Mouse (Mus musculus) CH12F3 (cell line): Measurements from ENCODE around the gene Nol10.

Source experiments
- in situ Hi-C: fragments of 300-500 bp; cut with MboI; formaldehyde crosslinking; loops from 2 replicates; pipeline ENCODE4 v1.14.3; 2020; ENCODE audit warnings: low sequenced_read_pairs

The Nol10 gene

DNA sequence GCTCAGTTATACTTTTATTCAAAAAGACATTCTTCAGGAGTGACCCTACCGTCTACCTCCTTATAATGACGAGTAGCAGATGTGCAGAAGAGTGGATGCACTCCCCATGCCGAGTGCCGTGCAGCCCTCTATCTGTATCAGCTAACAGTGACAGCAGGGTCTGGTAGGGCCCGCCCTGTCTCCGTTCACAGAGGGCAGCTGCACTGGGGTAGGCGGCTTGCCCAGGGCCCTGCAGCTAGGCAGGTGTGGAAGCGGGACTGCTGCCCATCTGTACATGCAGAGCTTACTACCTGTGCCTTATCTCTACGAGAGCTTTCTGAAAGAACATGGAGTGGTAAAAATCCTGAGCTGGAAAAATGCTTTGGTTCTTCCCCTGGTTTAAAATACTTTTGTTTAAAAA, 11.8 kb downstream of the Nol10 start:
- in situ Hi-C loops = loop anchor here (25.0 kb wide), 1 partner anchor 427 kb away; no protein-coding TSS in a partner anchor

DNA sequence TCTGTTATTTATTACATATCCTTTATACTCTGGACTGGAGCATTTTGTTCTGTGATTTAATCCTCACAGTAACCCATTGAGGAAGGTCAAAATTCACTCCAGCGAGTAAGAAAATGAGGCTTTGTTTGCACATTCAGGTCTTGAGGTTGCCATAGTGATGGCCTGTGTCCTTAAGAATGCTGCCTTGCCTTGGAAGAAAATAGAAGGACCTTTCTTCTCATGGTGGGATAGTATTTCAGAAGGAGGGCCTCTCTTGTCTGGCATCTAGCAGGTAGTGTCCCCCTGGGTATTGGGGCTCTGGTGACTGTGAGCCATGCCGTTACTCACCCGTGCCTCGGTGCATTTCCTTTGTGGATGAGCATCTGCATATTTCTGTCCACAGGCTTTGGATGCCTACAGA, 12.4 kb downstream of the Nol10 start:
- in situ Hi-C loops = loop anchor here (25.0 kb wide), 1 partner anchor 427 kb away; no protein-coding TSS in a partner anchor

DNA sequence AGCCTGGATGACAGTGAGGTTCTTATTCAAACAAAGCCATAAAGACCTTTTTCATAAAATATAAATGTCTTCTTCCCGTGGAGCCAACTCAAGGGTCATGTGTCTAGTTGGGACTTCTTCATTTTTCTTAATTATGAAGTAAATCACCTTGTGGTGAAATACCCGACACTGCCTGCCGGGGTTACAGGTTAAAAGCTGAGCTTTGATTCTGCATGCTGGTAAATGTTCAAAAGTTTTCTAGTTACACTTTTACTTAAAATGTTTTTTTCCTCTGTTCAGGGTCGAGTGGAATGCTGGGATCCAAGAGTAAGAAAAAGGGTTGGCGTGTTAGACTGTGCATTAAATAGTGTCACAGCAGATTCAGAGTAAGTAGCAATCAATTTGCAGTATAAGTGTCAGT, 14.1 kb downstream of the Nol10 start:
- in situ Hi-C loops = loop anchor here (25.0 kb wide), 1 partner anchor 425 kb away; no protein-coding TSS in a partner anchor

DNA sequence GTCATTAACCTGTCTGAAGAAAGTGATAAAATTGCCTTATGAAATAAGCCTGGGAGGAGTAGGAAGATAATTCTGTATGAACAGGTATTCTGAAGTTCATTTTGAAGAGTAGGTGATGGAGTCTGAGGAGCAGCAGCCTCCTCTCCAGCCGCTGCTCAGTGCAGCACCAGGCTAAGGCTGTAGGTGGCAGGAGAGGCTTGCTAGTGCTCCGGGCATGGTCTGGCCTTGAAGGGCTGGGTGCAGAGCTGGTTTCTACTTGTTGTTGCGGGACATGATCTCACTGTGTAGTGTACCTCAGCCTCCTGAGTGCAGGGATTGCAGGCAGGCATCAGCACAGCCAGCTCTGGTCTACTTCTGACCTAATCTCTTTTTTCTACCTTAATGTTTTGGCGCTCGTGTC, 18.7 kb downstream of the Nol10 start:
- in situ Hi-C loops = loop anchor here (25.0 kb wide), 1 partner anchor 420 kb away; no protein-coding TSS in a partner anchor

DNA sequence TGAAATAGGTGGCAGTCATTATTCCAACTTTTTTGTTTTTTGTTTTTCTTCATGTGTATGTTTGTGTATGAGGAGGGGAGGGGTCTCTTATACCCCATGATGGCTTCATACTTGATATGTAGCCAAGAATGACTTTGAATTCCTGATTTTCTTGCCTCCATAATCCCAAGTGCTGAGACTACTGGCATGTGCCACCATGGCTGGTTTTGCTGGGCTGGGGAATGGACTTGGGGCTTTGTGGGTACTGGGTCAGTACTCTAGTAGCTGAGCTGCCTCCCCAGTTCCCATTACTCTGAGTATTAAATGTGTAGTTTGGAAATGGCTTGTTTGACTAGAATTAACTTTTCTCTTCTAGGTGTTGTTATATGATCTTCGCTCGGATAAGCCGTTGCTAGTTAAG, 20.9 kb downstream of the Nol10 start:
- in situ Hi-C loops = loop anchor here (25.0 kb wide), 1 partner anchor 418 kb away; no protein-coding TSS in a partner anchor

DNA sequence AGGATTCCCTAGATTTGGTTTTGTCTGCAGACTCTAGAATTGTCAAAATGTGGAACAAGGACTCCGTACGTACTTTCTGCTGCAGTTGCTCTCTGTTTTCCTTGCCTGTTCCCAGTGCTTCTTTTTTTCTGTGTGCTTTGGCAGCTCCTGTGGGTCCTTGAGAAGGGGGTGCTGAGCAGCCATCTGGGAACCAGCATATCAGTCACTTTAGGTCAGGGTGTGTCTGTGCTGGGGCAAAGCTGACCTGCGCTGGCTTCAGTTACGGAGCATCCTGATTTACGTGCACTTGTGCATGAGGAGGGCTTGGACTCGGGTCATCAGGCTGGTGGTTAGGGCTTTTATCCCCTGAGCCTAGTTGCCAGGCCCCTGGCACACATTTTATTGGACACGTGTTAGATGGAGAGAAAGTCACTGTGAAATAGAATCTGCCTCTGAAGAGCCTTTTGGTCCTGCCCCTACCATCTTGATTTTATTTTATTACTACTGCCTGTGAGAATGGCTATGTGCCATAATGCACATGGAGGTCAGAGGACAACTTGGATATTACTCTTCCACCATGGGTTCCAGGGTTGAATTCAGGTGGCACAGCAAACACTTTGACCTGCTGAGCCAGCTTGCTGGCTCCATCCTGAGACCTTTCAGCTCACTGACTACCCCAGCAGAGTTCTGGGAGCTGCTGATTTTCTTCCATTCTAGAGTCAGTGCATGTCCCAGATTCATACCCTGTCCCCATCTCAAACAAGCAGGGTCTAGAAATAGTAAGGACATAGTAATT, 21.5 kb downstream of the Nol10 start:
- in situ Hi-C loops = loop anchor here (10.0 to 25.0 kb wide), 2 partner anchors 185 to 418 kb away; no protein-coding TSS in a partner anchor

DNA sequence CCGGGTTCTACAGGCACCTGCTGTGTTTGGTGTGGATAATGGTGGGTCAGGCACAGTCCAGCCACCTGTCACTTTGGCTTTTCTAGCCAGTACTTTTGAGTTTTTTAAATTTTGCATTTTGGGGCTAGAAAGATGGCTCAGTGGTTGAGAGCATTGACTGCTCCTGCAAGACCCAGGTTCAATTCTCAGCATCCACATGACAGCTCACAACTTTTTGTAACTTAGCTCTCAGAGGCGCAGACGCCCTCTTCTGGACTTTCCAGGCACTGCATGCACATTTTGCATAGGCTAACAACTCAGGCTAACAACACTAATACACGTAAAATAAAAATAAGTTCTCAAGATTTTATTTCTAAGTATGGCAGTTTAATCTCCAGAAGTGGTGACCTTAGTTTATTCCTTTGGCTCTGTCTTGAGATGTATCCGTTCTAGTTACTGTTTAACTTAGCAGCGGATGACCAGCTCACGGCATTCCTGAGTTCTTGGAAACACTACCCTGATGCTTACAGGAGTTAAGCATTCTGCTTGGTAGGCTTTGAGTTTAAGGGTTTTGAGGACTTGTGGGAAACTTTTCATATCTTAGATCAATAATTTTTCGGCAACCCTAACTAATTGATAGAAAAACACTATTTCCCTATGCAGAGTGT, 23.5 kb downstream of the Nol10 start:
- in situ Hi-C loops = loop anchor here (10.0 to 25.0 kb wide), 2 partner anchors 183 to 416 kb away; no protein-coding TSS in a partner anchor

DNA sequence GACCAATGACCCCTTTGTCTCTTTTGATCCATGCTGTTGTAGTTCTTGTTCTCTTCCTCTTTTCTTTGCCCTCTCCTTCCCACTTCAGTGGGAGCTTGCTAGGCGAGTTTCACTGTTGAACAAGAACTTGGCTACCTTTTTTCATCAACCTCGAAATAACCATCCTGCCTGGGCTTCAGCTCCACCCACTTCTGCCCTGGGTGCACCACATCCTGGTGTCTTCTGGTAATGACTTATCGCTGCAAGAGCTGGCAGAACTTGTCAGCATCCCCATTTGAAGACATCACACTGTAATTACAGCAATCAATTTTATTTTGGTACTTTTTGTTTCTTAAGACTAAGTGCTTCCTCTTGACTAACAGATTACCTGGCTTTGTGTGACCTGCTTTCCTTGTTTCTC, 24.4 kb downstream of the Nol10 start:
- in situ Hi-C loops = loop anchor here (10.0 to 25.0 kb wide), 2 partner anchors 182 to 415 kb away; no protein-coding TSS in a partner anchor

DNA sequence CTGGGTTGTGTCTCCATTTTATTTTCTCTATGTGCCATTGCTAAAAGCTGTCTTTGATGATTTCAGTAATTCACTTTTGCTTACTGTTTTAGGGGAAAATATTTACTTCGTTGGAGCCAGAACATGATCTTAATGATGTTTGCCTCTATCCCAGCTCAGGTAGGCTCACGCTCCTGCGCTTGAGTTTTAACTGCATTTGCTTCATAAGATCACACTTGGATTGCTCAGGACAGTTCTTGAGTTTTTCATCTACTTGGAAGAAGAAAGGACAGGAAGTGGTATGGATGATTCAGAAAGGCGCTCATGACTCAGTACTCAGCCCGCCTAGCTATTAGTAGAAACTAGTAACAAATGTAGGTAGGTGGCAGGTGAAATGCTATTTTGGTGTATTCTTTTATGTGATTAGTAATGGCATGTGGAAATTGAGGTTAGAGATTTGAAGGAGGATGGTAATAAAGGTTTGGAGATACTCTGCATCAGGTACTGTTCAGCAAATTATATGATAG, 25.3 kb downstream of the Nol10 start:
- in situ Hi-C loops = loop anchor here (10.0 to 25.0 kb wide), 2 partner anchors 181 to 414 kb away; no protein-coding TSS in a partner anchor

DNA sequence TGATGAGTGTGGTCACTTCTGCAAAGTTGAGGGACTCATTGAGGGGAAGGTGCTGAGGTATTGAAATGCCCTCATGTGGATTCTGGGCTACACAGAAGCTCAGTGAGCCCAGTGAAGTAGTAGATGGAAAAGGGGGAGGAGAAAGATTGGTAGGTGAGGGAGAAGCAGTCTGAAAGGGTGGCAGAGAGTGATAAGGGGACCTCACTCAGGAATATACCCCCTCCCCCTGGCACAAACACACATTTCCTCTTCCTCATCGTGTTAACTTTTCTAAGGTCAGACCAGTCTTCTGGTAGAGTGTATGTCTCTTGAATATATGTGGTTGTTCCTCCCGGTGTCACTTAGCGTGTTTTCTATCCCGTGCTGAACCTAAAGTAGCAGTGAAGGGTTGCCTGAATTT, 27.0 kb downstream of the Nol10 start:
- in situ Hi-C loops = loop anchor here (10.0 kb wide), 1 partner anchor 180 kb away; no protein-coding TSS in a partner anchor

DNA sequence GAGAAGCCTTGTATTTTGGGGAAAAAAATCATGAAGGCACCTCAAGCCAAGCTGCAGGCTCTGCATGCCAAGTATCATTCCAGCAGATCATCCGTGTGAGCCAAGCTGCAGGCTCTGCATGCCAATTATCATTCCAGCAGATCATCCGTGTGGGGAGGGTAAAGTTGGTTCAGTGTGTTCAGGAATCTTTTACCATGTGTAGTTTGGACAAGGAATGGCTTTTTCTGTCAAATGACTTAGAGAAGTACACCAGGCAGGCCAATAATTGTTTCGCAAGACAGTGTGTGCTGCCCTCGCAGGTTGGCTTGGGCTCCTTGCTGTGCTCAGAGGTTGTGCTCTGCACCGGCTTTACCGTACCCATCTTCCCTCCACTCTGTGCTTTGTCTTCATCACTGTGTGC, 28.3 kb downstream of the Nol10 start:
- in situ Hi-C loops = loop anchor here (10.0 kb wide), 1 partner anchor 178 kb away; no protein-coding TSS in a partner anchor

DNA sequence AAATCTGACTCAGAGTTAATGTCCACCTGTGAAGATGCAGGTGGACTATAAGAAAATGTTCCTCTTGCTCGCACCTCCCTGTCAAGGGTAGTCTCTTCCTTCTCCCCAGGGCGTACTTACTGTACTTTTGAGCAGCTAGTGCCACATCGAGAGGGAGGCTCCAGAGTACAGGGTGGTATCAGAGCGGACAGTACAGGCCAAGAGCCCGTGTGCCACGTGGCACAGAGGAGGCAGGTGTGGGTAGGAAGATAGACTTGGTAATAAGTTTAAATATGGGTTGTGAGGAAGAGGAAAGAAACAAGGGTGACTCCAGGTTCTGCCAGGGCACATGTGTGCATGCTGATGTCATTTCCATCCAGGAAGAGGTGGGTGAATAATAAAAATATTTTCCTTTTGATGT, 32.7 kb downstream of the Nol10 start:
- in situ Hi-C loops = no loop called here

DNA sequence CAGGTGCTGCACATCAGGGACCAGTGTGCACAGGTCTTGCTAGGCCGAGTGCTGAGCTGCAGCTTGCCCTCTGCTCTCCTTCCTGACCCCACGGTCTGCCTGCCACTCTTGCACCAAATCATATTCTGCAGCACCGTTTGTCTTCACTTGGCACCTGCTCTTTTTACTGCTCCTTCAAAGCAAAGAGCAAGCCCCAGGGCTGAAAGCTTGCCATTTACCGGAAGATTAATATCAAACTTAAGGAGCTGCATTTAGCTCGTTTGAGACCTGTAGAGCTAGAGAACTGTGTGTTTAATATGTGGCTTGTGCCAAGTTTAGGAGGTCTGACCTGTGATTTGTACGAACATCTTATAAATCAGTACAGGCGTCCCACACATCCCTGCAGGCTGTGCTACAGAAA, 34.5 kb downstream of the Nol10 start:
- in situ Hi-C loops = no loop called here

DNA sequence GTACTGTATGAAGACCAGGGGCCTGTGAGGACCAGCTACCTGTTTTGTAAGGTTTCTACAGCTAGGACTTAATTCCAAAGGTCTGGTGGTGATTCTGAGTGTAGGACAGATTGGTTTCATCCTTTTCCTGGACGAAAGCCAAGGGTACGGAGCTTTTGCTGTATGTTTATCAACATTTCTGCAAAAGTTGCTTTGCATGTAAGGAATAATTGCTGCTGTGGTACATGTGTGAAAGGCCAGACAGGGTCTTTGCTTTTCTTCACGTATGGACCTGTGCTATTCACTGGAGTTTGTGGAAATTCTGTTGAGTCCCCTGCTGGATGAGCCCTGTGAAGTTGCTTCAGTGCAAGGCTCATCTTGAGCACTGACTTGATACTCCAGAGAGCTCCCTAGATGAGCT, 38.6 kb downstream of the Nol10 start:
- in situ Hi-C loops = no loop called here

DNA sequence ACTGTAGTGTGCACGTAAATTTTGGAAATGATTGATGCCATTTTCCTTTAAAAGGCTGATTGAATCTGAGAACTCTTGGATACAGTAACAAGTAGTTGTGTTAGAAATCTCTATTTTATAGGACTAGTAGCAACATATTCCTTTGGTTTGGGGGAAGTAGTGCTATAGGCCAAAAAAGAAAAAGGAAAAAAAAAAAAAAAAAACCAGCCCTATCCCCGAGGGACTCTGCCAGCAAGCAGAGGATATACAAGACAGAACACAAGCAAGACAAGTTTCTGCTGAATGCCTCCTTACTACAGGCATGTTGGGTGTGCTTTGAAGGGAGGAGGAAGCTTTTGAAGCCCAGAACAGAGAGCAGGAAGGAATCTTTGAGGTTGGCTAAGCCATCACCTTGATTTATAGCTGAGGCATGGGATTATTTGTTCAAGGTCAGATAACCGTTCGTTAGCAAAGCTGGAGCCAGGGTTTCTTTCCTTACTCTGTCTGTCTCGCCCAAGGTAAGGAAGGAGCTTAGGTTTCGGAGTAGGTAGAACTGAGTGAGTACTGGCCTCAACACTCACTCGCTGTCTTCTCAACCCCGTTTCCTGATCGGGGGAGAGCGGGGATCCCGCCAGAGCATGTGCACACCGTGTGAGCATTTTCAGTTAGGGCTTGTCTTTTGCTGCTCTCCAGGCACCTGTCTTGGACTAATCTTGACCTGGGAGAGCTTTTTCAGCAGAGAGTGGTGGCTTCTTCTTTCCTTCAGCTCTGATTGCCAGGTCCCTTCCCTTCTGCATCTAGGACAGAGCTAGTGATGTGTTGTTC, 39.3 kb downstream of the Nol10 start:
- in situ Hi-C loops = no loop called here

DNA sequence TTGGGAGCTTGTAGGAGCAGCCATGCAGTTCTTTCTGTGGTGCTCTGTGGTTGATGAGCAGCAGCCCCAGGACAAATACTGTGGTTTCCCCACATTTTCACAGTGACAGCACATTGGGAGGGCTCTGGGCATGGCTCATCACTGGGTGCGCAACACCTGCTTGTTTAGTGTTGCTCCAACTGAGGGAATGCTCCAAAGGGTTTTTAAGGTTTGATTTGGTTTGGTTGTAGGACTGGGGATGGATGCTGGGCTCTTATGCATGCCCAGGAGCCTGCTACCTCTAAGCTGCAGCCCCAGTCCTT, 39.8 kb downstream of the Nol10 start:
- in situ Hi-C loops = no loop called here

DNA sequence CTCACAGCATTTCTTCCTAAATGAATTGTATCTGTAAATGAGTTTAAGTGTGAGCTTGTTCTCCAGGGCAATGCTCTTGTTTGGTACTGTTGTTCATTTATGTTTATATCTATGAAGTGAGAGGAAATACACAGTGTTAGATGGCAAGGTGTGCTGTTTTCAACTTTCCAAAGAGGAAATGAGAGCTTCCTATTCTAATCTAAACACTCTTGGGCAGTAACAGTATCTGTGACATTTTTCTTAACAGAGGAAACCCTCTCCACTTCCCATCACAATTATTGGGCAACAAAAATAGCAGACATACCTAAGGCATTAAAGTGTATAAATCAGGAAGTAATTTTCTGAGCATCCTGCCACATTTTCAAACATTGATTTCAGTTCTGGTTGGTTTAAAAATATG, 41.8 kb downstream of the Nol10 start:
- in situ Hi-C loops = no loop called here

DNA sequence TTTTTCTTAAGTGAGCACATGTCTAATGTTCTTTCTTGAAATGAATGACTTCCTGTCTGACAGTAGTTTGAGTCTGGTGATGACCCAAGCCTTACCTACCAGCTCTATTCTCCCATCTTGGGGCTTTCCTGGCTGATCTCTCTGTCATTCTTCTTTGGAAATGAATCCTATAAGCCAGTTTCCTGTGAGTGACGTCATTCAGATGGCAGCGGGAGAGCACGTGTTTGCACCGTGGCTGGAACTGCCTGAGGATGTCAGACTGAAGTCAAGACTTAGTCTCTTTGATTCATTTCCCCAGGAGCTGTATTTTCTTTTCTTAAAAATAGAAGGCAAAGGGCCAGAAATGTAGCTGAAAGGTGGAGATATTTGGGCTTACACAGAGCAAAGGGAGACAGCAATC, 42.3 kb downstream of the Nol10 start:
- in situ Hi-C loops = no loop called here

DNA sequence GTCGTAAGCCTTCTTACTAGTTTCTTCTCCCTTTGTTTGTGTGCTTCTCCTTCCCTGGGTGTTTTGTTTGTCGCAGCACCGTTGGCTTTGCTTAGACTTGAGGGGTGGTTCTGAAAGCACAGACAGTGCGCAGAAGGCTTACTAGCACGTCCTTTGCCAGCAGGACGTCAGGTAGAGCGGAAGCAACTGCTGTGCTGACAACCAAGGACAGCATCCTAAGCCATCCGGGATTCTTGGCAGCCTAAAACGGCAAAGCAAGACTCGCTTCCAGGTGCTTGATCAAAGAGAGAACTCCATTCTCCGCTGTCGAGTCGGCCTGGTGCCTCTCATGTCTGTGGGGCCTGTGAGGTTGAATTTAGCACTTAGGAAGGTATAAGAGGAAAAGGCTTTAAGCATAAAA, 44.9 kb downstream of the Nol10 start:
- in situ Hi-C loops = no loop called here

DNA sequence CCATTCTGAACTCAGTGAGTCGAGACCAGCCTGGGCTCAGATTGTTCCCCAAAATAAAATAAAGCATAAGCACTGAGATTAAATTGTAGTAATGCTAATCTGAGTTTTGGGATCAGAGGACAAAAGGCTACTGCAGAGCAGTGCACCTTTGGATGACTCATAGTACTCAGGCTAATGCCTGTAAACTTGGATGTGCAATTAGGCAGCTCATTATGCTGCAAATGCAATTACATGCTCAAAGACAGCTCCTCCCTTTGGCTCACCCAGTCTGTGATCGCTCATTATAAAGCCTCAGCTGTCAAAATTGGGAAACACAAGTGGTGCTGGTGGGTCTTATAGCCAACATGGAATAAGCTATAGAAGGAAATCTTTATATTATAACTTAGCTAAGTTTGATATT, 48.9 kb downstream of the Nol10 start:
- in situ Hi-C loops = no loop called here

DNA sequence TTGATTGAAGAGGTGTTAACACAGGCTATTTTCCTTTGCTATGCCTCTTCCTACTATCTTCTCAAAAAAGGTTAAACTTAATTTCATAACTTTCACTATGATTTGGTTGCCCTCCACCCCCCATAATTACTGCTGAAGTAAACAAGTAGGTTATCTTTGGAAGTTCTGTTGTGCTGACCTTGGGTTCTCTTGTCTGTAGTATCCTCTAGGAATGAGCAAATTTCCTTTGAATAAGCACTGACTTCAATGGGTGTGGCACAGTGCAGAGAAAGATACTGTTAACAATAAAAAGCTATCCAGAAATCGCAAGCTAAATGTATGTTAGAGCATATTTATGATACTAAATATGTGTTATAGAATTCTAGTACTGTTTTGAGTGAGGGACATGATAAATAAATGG, 53.2 kb downstream of the Nol10 start:
- in situ Hi-C loops = no loop called here
